ENCODE assay signal across 8 mouse cellular contexts in genomic region chr8:106870051-106870450, GRCm38 (mm10). TPM values are rescaled to one million over a fixed set of nuclear protein-coding genes. Genes with fewer than 3 reads are reported as not detected.
A peak's percentile ranks its signal among the peaks of the same experiment; 100 is the strongest.
DNase-seq lines count a peak whose midpoint lies in the region; ATAC-seq and TF ChIP-seq lines count a peak whose summit lies in the region.

TSS of gene Has3 (plus strand) at chr8:106870242.

- H3K9me3 ChIP-seq in forebrain, embryonic 15.5 days, result no peaks in the 10 kb centered on the region
- no peaks in the 10 kb centered on the region for H3K9me3 ChIP-seq in kidney, embryonic 15.5 days (replicated peaks)
- no peaks in the 10 kb centered on the region for H3K9me3 ChIP-seq in midbrain, embryonic 14.5 days (ENCODE audit: control insufficient read depth, low read length)

- H3K27me3 ChIP-seq in C2C12 (ENCODE audit: control insufficient read depth, insufficient read depth, insufficient read length), result peaks cover 10% of the 10 kb centered on the region
- peaks cover 18% of the 10 kb centered on the region; the same call in 1 of the 2 replicates for H3K27me3 ChIP-seq in forebrain, embryonic 15.5 days
- peaks cover 42% of the 10 kb centered on the region for H3K27me3 ChIP-seq in kidney, embryonic 15.5 days
- H3K27me3 ChIP-seq in midbrain, embryonic 14.5 days (ENCODE audit: control insufficient read depth, insufficient read depth, low read length), result peaks cover 41% of the 10 kb centered on the region; the same call in 1 of the 2 replicates

- H3K4me2 ChIP-seq in forebrain, embryonic 15.5 days (replicated peaks), result peak within 1 kb of the TSS; percentile 98
- peak within 1 kb of the TSS; percentile 98 for H3K4me2 ChIP-seq in kidney, embryonic 15.5 days
- peak within 1 kb of the TSS; percentile 98 for H3K4me2 ChIP-seq in midbrain, embryonic 14.5 days (ENCODE audit: low read length)

- no peak for ATAC-seq in forebrain, embryonic 15.5 days (replicated peaks)
- no peak for ATAC-seq in kidney, embryonic 15.5 days (replicated peaks; ENCODE audit: low FRiP score)
- ATAC-seq in midbrain, embryonic 14.5 days (ENCODE audit: low FRiP score, low TSS enrichment), result no peak

- TF ChIP-seq CTCF in C2C12 (IDR thresholded peaks at IDR 0.05; ENCODE audit: control insufficient read depth, insufficient read depth, insufficient read length), result no peak

- H3K4me1 ChIP-seq in forebrain, embryonic 15.5 days, result peaks cover 34% of the 10 kb centered on the region
- H3K4me1 ChIP-seq in kidney, embryonic 15.5 days, result peaks cover 41% of the 10 kb centered on the region
- H3K4me1 ChIP-seq in midbrain, embryonic 14.5 days (ENCODE audit: control insufficient read depth, insufficient read depth, low read length), result peaks cover 30% of the 10 kb centered on the region

- DNase-seq in embryo, embryonic 10.5 days (ENCODE audit: low spot score), result peak; percentile 57
- DNase-seq in embryo, embryonic 9.5 days (ENCODE audit: extremely low spot score), result no peak
- peak; percentile 61 for DNase-seq in midbrain, embryonic 14.5 days
- no peak for DNase-seq in gastrocnemius, postnatal 4 days (ENCODE audit: low spot score in 2 of 2)
- no peak for DNase-seq in thymus, postnatal 25 days

- peak within 1 kb of the TSS; percentile 70 for H3K9ac ChIP-seq in forebrain, embryonic 15.5 days (replicated peaks)
- peak within 1 kb of the TSS; percentile 70 for H3K9ac ChIP-seq in kidney, embryonic 15.5 days
- peak within 1 kb of the TSS; percentile 53 for H3K9ac ChIP-seq in midbrain, embryonic 14.5 days (replicated peaks; ENCODE audit: low read length)

- no peak within 1 kb of the TSS for H3K4me3 ChIP-seq in C2C12 (ENCODE audit: insufficient read depth, poor library complexity, severe bottlenecking)
- peak within 1 kb of the TSS; percentile 72 for H3K4me3 ChIP-seq in forebrain, embryonic 15.5 days
- peak within 1 kb of the TSS; percentile 61 for H3K4me3 ChIP-seq in kidney, embryonic 15.5 days (replicated peaks)
- peak within 1 kb of the TSS; percentile 56 for H3K4me3 ChIP-seq in midbrain, embryonic 14.5 days (replicated peaks; ENCODE audit: low read depth, low read length)

- peak within 1 kb of the TSS; percentile 31 for H3ac ChIP-seq in C2C12 (ENCODE audit: control insufficient read depth, insufficient read length, low read depth)

- no peaks in the 10 kb centered on the region for H3K36me3 ChIP-seq in C2C12 (ENCODE audit: control insufficient read depth, insufficient read depth)
- no peaks in the 10 kb centered on the region for H3K36me3 ChIP-seq in forebrain, embryonic 15.5 days
- peaks cover 13% of the 10 kb centered on the region for H3K36me3 ChIP-seq in kidney, embryonic 15.5 days
- H3K36me3 ChIP-seq in midbrain, embryonic 14.5 days (ENCODE audit: control insufficient read depth, insufficient read depth, low read length), result 0 out of 2 replicates have a peak, but pooled peaks cover 12% of the 10 kb centered on the region

- WGBS in forebrain, embryonic 15.5 days, result 1% methylated on average over 18 of the region's 18 CpGs
- WGBS in kidney, embryonic 15.5 days, result 1% methylated on average over 18 of the region's 18 CpGs
- 2% methylated on average over 18 of the region's 18 CpGs for WGBS in midbrain, embryonic 14.5 days

- H3K27ac ChIP-seq in forebrain, embryonic 15.5 days (replicated peaks), result peak within 1 kb of the TSS; percentile 65
- H3K27ac ChIP-seq in kidney, embryonic 15.5 days, result peak within 1 kb of the TSS; percentile 28
- peak within 1 kb of the TSS; percentile 60 for H3K27ac ChIP-seq in midbrain, embryonic 14.5 days (replicated peaks; ENCODE audit: low read depth, low read length)

- no peaks in the 10 kb centered on the region for H3K79me3 ChIP-seq in C2C12 (ENCODE audit: low read depth)

- H3K79me2 ChIP-seq in C2C12 (ENCODE audit: control insufficient read depth, insufficient read depth), result no peaks in the 10 kb centered on the region

TF ChIP-seq in C2C12, 6 proteins besides CTCF, POLR2A, EP300 and RAD21:
- TF ChIP-seq FOSL1 (IDR thresholded peaks at IDR 0.05; ENCODE audit: insufficient read depth, low read length, poor library complexity, severe bottlenecking) (no peak), USF1 (IDR thresholded peaks at IDR 0.05; ENCODE audit: low read depth) (no peak), MYOD1 (IDR thresholded peaks at IDR 0.05; ENCODE audit: control insufficient read depth, insufficient read length, low read depth) (no peak), MYOG (IDR thresholded peaks at IDR 0.05; ENCODE audit: control insufficient read depth, extremely low read depth, insufficient read length) (no peak), MAX (IDR thresholded peaks at IDR 0.05) (no peak), CEBPB (IDR thresholded peaks at IDR 0.05; ENCODE audit: low read depth) (no peak)

RNA-seq across cellular contexts. Expression of gene Has3, which starts in this region (rescaled TPM):
- 0.16 TPM for polyA plus RNA-seq in C2C12 (2012; fragmentation: generic; extraction: Trizol)
- polyA plus RNA-seq in forebrain, embryonic 15.5 days (2015; fragmentation: Nextera tagmentation; extraction: Ambion mirVana), result 0.89 and 0.95 TPM in 2 replicates
- 1.2 and 1.5 TPM in 2 replicates for polyA plus RNA-seq in kidney, embryonic 15.5 days (2015; fragmentation: Nextera tagmentation; extraction: Ambion mirVana)
- polyA plus RNA-seq in midbrain, embryonic 14.5 days (2014; fragmentation: Nextera tagmentation; extraction: Ambion mirVana), result 0.70 and 1.8 TPM in 2 replicates
- total RNA-seq in gastrocnemius, postnatal 4 days (2021), result 1 to 10 TPM; 2.4 to 2.5 TPM

Comparison
In these comparisons a context has a peak if more than half of its experiments do, and no peak if none do; other contexts are left out.
1. DNase-seq: peak in embryo, embryonic 10.5 days (single experiment) and midbrain, embryonic 14.5 days (single experiment); none in embryo, embryonic 9.5 days (single experiment), gastrocnemius, postnatal 4 days (0 of 2) and thymus, postnatal 25 days (single experiment).
2. Peak in every context shown above with its lines, with median percentiles within 50 percentile points of each other: H3K27ac ChIP-seq, H3K4me2 ChIP-seq and H3K9ac ChIP-seq.